Mouse (Mus musculus) retina, adult 2 months (tissue): ENCODE measurements around the gene Zfp668.

Experiments
- DNase-seq: peaks from one replicate; pipeline ENCODE4 v3.0.0-alpha.2; 2012; ENCODE audit warnings: low read depth, low spot score

Gene Zfp668

GRCm38 (mm10) chr7:127895442-127895841 lies 18.8 kb upstream of the Zfp668 start, which contains the start of the genes Gm21974 and Vkorc1:
Gene Gm21974 (minus strand): TSS chr7:127895454.
Gene Vkorc1 (minus strand): TSS chr7:127895617.
- peak; percentile 88 for DNase-seq

- DNase-seq = no peak
Measured at GRCm38 (mm10) chr7:127894480-127894879, 17.9 kb upstream of the Zfp668 start.

DNA sequence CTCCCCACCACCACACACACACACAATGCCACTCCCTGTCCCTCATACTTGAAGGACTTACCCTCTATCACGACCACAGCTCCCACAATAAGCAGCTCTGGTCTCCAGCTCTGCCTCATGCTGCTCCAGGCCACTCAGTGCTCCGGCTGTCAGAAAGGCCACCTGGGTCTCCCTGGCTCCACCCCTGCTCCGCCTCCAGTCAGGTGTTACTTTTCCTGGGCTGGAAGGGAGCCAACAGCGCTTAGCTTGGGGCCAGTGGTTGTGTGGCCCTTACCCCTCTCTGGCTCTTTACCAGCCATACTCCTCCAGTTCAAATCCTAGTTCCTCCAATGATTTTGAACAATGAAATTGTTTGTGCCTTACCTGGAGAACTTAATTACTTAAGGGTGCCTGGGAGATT lies 14.2 kb upstream of the Zfp668 start, which contains the start of gene Prss53:
Gene Prss53, minus strand, starts transcription at position 173 of the 400 bp plus-strand sequence.
- no peak for DNase-seq

DNA sequence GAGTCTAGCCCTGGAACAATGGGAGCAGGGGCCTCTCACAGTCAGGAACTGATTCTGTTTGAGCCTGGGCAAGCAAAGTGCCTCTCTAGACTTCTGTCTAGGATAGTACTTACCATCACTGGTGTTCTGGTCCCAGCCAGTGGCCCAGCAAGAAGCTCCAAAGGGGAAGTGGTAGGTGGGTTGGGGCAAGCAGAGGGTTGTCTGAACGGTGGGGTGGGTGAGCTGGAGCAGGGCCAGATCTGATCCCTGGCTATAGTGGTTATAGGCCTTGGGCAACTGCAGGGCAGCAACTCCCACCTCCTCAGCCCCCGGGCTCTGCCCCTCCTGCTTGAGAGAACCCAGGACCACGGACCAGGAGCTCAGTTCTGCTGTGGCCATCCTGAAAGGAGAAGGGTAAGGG lies 12.2 kb upstream of the Zfp668 start:
- no peak for DNase-seq

GRCm38 (mm10) chr7:127887781-127888180 lies 11.2 kb upstream of the Zfp668 start:
- no peak for DNase-seq

DNA sequence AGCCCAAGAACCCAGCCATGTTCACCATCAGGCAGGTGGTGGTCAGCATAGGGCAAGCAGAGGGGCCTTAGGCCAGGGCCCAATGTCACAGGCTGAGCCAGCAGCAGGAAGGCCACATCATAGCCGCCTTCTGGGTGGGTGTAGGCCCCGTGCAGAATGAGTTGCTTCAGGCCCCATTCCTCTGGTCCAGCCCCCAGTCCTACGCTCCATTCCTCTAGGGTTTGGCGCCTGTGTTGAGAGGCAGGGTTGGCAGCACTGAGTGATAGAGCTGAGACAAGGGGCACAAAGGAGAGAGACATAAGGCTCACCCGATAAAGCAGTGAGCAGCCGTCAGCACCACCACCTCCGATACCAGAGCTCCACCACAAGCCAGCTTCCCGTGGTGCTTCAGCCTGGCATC lies 10.6 kb upstream of the Zfp668 start:
- DNase-seq = no peak

GRCm38 (mm10) chr7:127886551-127886950 lies 9.9 kb upstream of the Zfp668 start:
- no peak for DNase-seq

- DNase-seq = no peak
Measured at GRCm38 (mm10) chr7:127885951-127886350, 9.3 kb upstream of the Zfp668 start.

DNA sequence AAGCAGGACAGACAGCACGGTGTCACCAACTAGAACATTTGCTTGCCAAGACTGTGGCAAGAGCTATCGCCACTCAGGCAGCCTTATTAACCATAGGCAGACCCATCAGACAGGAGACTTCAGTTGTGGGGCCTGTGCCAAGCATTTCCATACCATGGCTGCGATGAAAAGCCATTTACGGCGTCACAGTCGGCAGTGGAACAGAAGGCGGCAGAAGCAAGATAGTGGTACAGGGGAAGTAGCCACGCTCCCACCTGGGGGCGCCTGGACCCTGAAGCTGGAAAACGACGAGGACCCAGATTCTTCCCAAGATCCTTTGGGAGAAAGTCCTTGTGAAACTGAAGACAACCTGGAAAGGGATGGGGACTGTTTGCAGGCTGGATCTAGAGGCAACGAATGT lies 3.8 kb upstream of the Zfp668 start:
- DNase-seq = no peak

DNA sequence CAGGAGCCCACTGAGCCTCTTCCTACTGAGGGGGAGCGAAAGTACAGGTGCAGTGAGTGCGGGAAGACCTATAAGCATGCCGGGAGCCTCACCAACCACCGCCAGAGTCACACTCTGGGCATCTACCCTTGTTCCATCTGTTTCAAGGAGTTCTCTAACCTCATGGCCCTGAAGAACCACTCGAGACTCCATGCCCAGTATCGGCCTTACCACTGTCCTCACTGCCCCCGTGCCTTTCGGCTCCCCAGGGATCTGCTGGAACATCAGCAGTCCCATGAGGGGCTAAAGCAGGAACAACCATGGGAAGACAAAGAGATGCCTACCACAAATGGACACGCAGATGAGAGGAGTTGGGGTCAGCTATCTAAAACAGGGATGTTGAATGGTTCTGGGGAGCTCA lies 2.7 kb upstream of the Zfp668 start:
- DNase-seq = no peak

GRCm38 (mm10) chr7:127876041-127876466 lies 574 bp downstream of the Zfp668 start, which contains the start of gene Zfp646:
Gene Zfp646 (plus strand): TSS chr7:127876221.
- peak; percentile 69 for DNase-seq

DNA sequence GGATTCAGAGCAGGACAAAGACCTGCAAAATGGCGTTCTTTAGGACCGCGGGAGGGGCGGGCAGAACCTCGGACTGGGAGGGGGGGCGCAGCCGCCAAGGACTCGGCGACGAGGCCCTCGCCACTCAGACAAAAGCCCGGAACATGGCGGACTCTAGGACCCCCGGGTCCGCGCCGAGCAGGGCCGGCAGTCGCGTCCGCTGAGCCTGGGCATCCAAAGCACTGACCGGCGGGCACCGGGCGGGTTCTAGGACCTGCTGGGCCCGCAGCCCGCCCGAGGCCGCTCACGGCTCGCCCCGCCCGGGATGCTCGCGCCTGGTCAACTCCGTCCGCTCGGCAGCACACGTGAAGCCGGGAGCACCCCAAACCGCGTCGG lies 1.0 kb downstream of the Zfp668 start:
- DNase-seq = peak; percentile 64

- no peak for DNase-seq
Measured at GRCm38 (mm10) chr7:127874812-127875626, 1.6 kb downstream of the Zfp668 start.

DNA sequence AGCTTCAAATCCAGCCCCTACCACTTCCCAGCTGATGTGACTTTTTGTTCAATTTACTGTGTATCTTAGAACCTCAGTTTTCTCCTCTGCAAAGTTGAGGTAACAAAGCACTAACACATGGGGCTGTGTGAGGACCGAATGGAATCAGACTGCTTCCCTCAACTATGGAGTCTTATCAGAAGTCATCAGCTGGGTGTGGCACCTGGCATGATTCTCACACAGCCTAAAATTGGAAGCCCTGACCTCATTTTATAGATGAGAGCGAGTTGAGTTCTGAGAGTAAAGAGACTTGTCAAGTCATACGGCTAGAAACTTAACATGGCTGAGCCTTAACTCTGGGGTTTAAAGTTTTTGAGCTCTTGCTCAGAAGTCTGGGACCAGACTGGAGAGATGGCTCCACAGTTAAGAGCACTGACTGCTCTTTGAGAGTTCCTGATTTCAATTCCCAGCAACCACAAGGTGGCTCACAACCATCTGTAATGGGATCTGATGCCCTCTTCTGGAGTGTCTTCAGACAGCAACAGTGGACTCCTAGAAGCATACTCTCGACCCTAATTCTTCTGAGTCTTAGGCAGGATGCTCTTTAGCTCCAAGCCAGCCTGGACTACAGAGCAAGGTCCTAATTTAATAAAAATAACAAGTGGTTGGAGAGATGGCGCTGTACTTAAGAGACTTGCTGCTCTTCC lies 6.3 kb downstream of the Zfp668 start:
- no peak for DNase-seq

DNA sequence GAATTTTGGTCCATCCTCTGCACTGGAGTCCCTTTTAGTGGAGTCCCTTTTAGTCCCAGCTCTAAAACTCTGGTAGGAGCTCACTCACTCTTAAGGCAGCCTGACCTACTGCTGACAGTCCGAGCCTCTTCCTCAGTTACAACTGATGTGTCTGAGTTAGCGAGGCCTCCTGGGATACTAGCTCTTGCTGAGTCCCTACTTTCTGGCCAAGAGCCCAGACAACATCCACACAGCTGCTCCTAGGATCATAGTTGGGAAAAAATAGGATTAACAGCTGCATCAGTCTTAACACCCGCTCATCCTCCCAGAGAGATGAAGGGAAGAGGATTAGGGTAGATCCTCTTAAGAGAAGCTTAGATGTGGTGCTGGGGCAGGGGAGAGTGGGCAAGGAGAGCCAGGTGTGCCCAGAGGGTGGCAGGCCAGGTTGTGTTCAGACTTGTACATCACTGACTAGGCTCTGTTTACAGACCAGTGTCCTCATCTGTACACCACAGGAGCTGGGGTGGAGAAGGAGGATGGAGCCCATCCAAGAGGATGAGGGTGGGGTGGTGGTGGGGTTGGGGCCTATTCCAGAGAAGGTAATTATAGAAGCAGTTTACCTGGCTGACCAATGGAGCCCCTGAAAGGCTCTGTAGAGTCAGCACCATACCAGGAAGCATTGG lies 7.3 kb downstream of the Zfp668 start:
- DNase-seq = peak; percentile 77

GRCm38 (mm10) chr7:127867641-127868040 lies 9.0 kb downstream of the Zfp668 start:
- DNase-seq = no peak

GRCm38 (mm10) chr7:127866434-127866833 lies 10.2 kb downstream of the Zfp668 start:
- DNase-seq = no peak

GRCm38 (mm10) chr7:127858258-127858657 lies 18.4 kb downstream of the Zfp668 start:
- DNase-seq = no peak

DNA sequence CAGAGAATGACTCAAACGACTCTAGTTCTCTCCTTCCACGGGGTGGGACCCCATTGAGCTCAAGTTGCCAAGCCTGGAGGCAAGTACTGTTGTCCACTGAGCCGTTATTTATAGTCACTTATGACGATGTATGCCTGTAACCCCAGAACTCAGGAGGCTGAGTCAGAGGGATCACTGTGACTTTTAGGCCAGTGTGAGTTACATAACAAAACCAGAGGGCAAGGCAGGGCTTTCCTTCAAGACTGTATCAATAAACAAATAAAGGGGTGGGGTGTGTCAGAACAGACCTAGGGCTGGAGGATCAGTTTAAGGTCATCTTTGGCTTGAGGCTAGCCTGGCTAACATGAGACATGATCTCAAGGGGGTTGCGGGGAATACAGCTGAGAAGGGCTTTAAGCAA lies 25.7 kb downstream of the Zfp668 start:
- DNase-seq = no peak

- DNase-seq = no peak
Measured at GRCm38 (mm10) chr7:127849973-127850875, 26.4 kb downstream of the Zfp668 start.
